Mouse (Mus musculus) kidney, embryonic 14.5 days (tissue): Measurements from ENCODE around the gene Il10. TPM values are rescaled to one million over a fixed set of nuclear protein-coding genes. Genes with fewer than 3 reads are reported as not detected.

Source experiments
- ATAC-seq: fragments of 200-750 bp; cut with Nextera tagmentation; 2 replicates; pipeline ENCODE4 v1.8.0; 2017; ENCODE audit warnings: moderate number of reproducible peaks, mild to moderate bottlenecking, moderate TSS enrichment, moderate library complexity; ENCODE audit not compliant: low FRiP score, low TSS enrichment
- H3K27ac ChIP-seq: fragments of 300-500 bp; sonication (generic); 2 replicates; pipeline ENCODE4 v1.5.1; 2014; ENCODE audit warnings: low read depth, mild to moderate bottlenecking, low read length, moderate library complexity, mixed read lengths
- H3K27me3 ChIP-seq: fragments of 300-500 bp; sonication (generic); 2 replicates; pipeline ENCODE4 v1.6.1; 2014; ENCODE audit warnings: mild to moderate bottlenecking, low read length; ENCODE audit not compliant: control insufficient read depth, insufficient read depth
- H3K36me3 ChIP-seq: fragments of 300-500 bp; sonication (generic); 2 replicates; pipeline ENCODE4 v1.6.1; 2014; ENCODE audit warnings: low read length, mixed read lengths; ENCODE audit not compliant: control insufficient read depth, insufficient read depth
- H3K4me1 ChIP-seq: fragments of 300-500 bp; sonication (generic); 2 replicates; pipeline ENCODE4 v1.6.1; 2014; ENCODE audit warnings: low read length, mixed read lengths; ENCODE audit not compliant: control insufficient read depth, insufficient read depth
- H3K4me2 ChIP-seq: fragments of 300-500 bp; sonication (generic); replicated peaks from 2 replicates; pipeline ENCODE4 v1.6.1; 2014; ENCODE audit warnings: low read depth, mild to moderate bottlenecking, low read length
- H3K4me3 ChIP-seq: fragments of 300-500 bp; sonication (generic); 2 replicates; pipeline ENCODE4 v1.5.1; 2014; ENCODE audit warnings: mild to moderate bottlenecking, low read length
- H3K9ac ChIP-seq: fragments of 300-500 bp; sonication (generic); 2 replicates; pipeline ENCODE4 v1.6.1; 2014; ENCODE audit warnings: low read depth, mild to moderate bottlenecking, low read length, moderate library complexity
- H3K9me3 ChIP-seq: fragments of 300-500 bp; sonication (generic); 2 replicates; pipeline ENCODE4 v1.6.1; 2016; ENCODE audit warnings: low read length; ENCODE audit not compliant: control insufficient read depth
- WGBS: fragments of 180-500 bp; shearing (Covaris S2); extraction: QIAGEN DNeasy Blood & Tissue Kit; methylation state at CpG from one replicate; pipeline ENCODE4 v1.1.7; 2014; 5-methylcytosine and 5-hydroxymethylcytosine counted together
- polyA plus RNA-seq: library from polyadenylated mRNA; unstranded; fragments of >200 nt; fragmentation: Nextera tagmentation; extraction: Ambion mirVana; gene quantifications from 2 replicates; pipeline ENCODE4 v1.2.1, GENCODE M21; 2014

The Il10 gene
- polyA plus RNA-seq, 1 experiment from 2014 or later = not detected

DNA sequence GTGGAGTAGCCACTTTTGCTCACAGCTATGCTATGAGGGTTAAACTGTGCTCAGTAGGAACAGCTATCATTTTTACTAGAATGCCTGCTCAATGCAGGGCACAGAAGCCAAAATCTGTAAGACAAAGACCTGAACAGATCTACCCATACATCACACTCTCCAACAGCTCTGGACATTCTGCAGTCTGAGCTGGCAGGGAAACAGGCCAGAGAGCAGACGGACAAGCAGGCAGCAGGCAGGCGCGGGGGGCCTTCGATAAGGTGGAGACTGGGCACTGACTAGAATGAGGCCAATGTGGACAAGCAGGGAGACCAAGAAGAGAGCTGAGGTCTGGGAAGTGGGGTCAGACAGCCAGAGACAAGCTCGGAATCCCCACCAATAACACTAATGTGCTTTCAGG, 40.2 kb downstream of the Il10 start:
- Histone ChIP-seq H3K9me3 (no peaks in the 10 kb centered on the region), H3K36me3 (peaks cover 34% of the 10 kb centered on the region), H3K9ac (no peak overlapping the region), H3K4me2 (no peak overlapping the region), H3K4me3 (no peak overlapping the region), H3K27me3 (no peaks in the 10 kb centered on the region), H3K4me1 (peaks cover 32% of the 10 kb centered on the region), H3K27ac (no peak overlapping the region)
- 89% methylated on average over 5 of the region's 5 CpGs for WGBS
- no peak for ATAC-seq

- Histone ChIP-seq H3K4me2 (no peak overlapping the region), H3K4me1 (peaks cover 32% of the 10 kb centered on the region), H3K9me3 (no peaks in the 10 kb centered on the region), H3K27ac (no peak overlapping the region), H3K9ac (no peak overlapping the region), H3K4me3 (no peak overlapping the region), H3K36me3 (peaks cover 27% of the 10 kb centered on the region), H3K27me3 (no peaks in the 10 kb centered on the region)
- WGBS = 36% methylated on average over 13 of the region's 13 CpGs
- ATAC-seq = peak; percentile 50
Observed at GRCm38 (mm10) chr1:131060290-131061253, 40.9 kb downstream of the Il10 start.

GRCm38 (mm10) chr1:131061740-131062254, 42.2 kb downstream of the Il10 start:
- Histone ChIP-seq H3K9ac (no peak overlapping the region), H3K4me3 (no peak overlapping the region), H3K4me1 (peaks cover 32% of the 10 kb centered on the region), H3K27ac (no peak overlapping the region), H3K9me3 (no peaks in the 10 kb centered on the region), H3K4me2 (no peak overlapping the region), H3K27me3 (no peaks in the 10 kb centered on the region), H3K36me3 (peaks cover 15% of the 10 kb centered on the region)
- no peak for ATAC-seq
- 85% methylated on average over 7 of the region's 7 CpGs for WGBS

DNA sequence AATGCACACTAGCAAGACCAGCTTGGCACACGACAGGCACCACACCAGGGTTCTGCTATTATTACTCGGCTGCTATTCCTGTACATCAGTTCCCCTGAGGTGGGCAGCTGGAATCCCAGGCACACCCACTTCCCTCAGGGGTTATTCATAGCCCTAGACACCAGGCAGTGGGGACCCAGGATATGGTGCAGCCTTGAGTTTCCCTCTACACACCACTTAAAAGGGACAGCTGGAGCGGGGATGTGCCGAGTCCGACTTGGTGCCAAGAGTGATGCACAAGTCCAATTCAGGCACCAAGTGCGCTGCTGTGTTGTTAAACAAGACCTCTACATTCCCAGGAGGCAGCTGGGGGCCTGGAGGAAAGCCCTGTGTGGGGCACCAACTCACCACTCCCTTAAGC, 43.2 kb downstream of the Il10 start:
- WGBS = 83% methylated on average over 6 of the region's 6 CpGs
- H3K36me3 ChIP-seq = peaks cover 4% of the 10 kb centered on the region
- ATAC-seq = no peak

DNA sequence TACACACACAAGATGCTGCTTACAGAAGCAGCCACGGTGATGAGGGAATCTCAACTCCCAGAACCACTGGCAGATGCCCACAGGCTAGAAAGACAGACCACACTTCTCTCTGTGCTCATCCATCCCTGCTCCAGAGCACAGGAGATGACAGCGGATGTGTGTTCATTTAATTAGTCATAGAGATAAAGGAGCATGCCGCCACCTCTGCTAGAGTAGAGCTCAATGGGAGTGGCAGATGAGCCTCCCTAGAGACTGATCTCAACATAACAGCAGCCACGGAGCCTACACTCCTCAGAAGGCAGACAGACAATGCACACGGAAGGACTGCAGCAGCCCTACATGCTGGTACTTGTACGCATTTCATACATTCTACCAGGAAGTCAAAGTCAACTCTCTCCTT, 44.6 kb downstream of the Il10 start:
- WGBS = 76% methylated on average over 6 of the region's 6 CpGs
- H3K9ac ChIP-seq = no peak overlapping the region
- no peak overlapping the region for H3K4me2 ChIP-seq
- no peaks in the 10 kb centered on the region for H3K36me3 ChIP-seq
- peaks cover 24% of the 10 kb centered on the region for H3K4me1 ChIP-seq
- no peak for ATAC-seq
- no peak overlapping the region for H3K4me3 ChIP-seq
- no peaks in the 10 kb centered on the region for H3K27me3 ChIP-seq
- no peak overlapping the region for H3K27ac ChIP-seq
- H3K9me3 ChIP-seq = no peaks in the 10 kb centered on the region

More for the DNA sequence above, 43.2 kb downstream of the Il10 start:
- Histone ChIP-seq H3K9me3 (no peaks in the 10 kb centered on the region), H3K27me3 (no peaks in the 10 kb centered on the region), H3K4me1 (peaks cover 32% of the 10 kb centered on the region), H3K9ac (no peak overlapping the region), H3K4me3 (no peak overlapping the region), H3K4me2 (no peak overlapping the region), H3K27ac (no peak overlapping the region)

GRCm38 (mm10) chr1:131068011-131068727, 48.5 kb downstream of the Il10 start:
- no peaks in the 10 kb centered on the region for H3K27me3 ChIP-seq
- no peak for ATAC-seq
- H3K4me1 ChIP-seq = peaks cover 11% of the 10 kb centered on the region
- WGBS = 92% methylated on average over 10 of the region's 10 CpGs
- H3K4me2 ChIP-seq = no peak overlapping the region
- H3K27ac ChIP-seq = no peak overlapping the region
- no peak overlapping the region for H3K9ac ChIP-seq
- no peak overlapping the region for H3K4me3 ChIP-seq
- no peaks in the 10 kb centered on the region for H3K36me3 ChIP-seq
- H3K9me3 ChIP-seq = no peaks in the 10 kb centered on the region

- H3K4me2 ChIP-seq = no peak overlapping the region
- H3K4me1 ChIP-seq = peaks cover 15% of the 10 kb centered on the region
- H3K36me3 ChIP-seq = no peaks in the 10 kb centered on the region
- no peaks in the 10 kb centered on the region for H3K27me3 ChIP-seq
- H3K4me3 ChIP-seq = no peak overlapping the region
- H3K9ac ChIP-seq = no peak overlapping the region
- ATAC-seq = no peak
- H3K27ac ChIP-seq = no peak overlapping the region
- H3K9me3 ChIP-seq = no peaks in the 10 kb centered on the region
- WGBS = 83% methylated on average over 7 of the region's 7 CpGs
Observed at GRCm38 (mm10) chr1:131069010-131069409, 49.4 kb downstream of the Il10 start.

GRCm38 (mm10) chr1:131072376-131072990, 52.8 kb downstream of the Il10 start:
- ATAC-seq = no peak
- no peaks in the 10 kb centered on the region for H3K9me3 ChIP-seq
- H3K27ac ChIP-seq = no peak overlapping the region
- H3K4me3 ChIP-seq = no peak overlapping the region
- no peak overlapping the region for H3K4me2 ChIP-seq
- H3K9ac ChIP-seq = no peak overlapping the region
- H3K4me1 ChIP-seq = peaks cover 34% of the 10 kb centered on the region
- no peaks in the 10 kb centered on the region for H3K36me3 ChIP-seq
- no peaks in the 10 kb centered on the region for H3K27me3 ChIP-seq
- 88% methylated on average over 7 of the region's 7 CpGs for WGBS
